In the genomic region with DNA sequence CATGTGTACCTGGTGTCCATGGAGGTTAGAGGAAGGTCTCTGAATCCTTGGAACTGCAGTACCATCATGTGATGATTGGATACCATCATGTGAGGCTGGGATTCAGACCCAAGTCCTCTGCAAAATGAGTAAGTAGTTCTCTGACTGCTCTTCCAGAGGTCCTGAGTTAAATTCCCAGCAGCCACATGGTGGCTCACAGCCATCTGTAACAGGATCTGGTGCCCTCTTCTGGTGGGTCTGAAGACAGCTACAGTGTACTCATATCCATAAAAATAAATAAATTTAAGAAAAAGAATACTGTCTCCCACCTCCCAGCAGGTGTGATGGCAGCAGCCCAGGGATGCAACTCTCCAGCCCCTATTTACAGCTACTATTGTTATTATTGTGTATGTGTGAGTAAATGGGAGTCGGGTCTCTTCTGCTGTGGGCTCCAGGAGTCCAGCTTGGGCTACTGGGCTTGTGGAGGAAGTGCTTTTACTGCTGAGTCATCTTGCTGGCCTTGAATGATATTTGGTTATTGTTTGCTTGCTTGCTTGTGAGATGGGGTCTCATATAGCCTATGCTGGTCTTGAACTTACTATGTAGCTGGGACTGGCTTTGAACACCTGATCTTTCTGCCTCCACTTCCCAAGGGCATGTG, we compare ENCODE assay signal across 18 mouse cellular contexts. TPM values are rescaled to one million over a fixed set of nuclear protein-coding genes. Genes with fewer than 3 reads are reported as not detected.
DNase-seq lines count a peak whose midpoint lies in the region; ATAC-seq and TF ChIP-seq lines count a peak whose summit lies in the region.
"Had no signal": no experiment of that assay in that cellular context is flagged by ENCODE, and none has a peak within 500 bp of the region (broad histone marks: within the 10 kb centered on the region; RNA-seq: fewer than 3 reads in every experiment).

No protein-coding gene starts in this region.

- H3K9ac ChIP-seq in ES-E14 (ENCODE audit: insufficient read depth, low read depth, low read length, poor library complexity, severe bottlenecking) = no peak overlapping the region
- no peak overlapping the region for H3K9ac ChIP-seq in stomach, postnatal 0 days (ENCODE audit: low read length)
- H3K9ac ChIP-seq in forebrain, embryonic 11.5 days (ENCODE audit: low read length) = no peak overlapping the region
- H3K9ac ChIP-seq: hindbrain, embryonic 12.5 days; limb, embryonic 13.5 days; neural tube, embryonic 13.5 days had no signal

- no peak overlapping the region for H3K4me3 ChIP-seq in ES-E14 (ENCODE audit: insufficient read depth in 1 of 2, low read depth in 1 of 2, low read length in 2 of 2, poor library complexity in 1 of 2, severe bottlenecking in 1 of 2)
- no peak overlapping the region for H3K4me3 ChIP-seq in stomach, postnatal 0 days (ENCODE audit: low read depth, low read length)
- H3K4me3 ChIP-seq in forebrain, embryonic 11.5 days (ENCODE audit: low read depth, low read length) = no peak overlapping the region
- H3K4me3 ChIP-seq: hindbrain, embryonic 12.5 days; limb, embryonic 13.5 days; midbrain, embryonic 10.5 days; neural tube, embryonic 13.5 days had no signal

- TF ChIP-seq CTCF in stomach, postnatal 0 days (IDR thresholded peaks at IDR 0.05; ENCODE audit: low read depth) = peak; percentile 26; the same call in 1 of the 2 replicates

- H3K4me1 ChIP-seq in ES-E14 (ENCODE audit: control insufficient read depth in 2 of 2, insufficient read depth in 2 of 2, low read length in 2 of 2, poor library complexity in 1 of 2) = peaks cover 5 to 19% of the 10 kb centered on the region in 2 experiments; a peak in 2 of 4 replicates
- no peaks in the 10 kb centered on the region for H3K4me1 ChIP-seq in stomach, postnatal 0 days (replicated peaks; ENCODE audit: control insufficient read depth, insufficient read depth)
- no peaks in the 10 kb centered on the region for H3K4me1 ChIP-seq in forebrain, embryonic 11.5 days (replicated peaks; ENCODE audit: control insufficient read depth, insufficient read depth, low read length)
- H3K4me1 ChIP-seq: hindbrain, embryonic 12.5 days; limb, embryonic 13.5 days; midbrain, embryonic 10.5 days; neural tube, embryonic 13.5 days had no signal

- H3K9me3 ChIP-seq in ES-E14 (ENCODE audit: control insufficient read depth, insufficient read depth, low read depth, low read length) = no peaks in the 10 kb centered on the region
- H3K9me3 ChIP-seq in stomach, postnatal 0 days (ENCODE audit: control insufficient read depth, low read length) = no peaks in the 10 kb centered on the region
- H3K9me3 ChIP-seq in forebrain, embryonic 11.5 days (ENCODE audit: control insufficient read depth, low read length) = no peaks in the 10 kb centered on the region
- H3K9me3 ChIP-seq: G1E; hindbrain, embryonic 12.5 days; limb, embryonic 13.5 days; midbrain, embryonic 10.5 days; neural tube, embryonic 13.5 days had no signal

- in situ Hi-C loops in ES-E14 (cut with MboI; ENCODE audit: low sequenced_read_pairs in 2 of 2, unreplicated experiment in 2 of 2) = no loop called here

- ATAC-seq in granulocyte monocyte progenitor cell, adult 5-6 weeks (replicated peaks; ENCODE audit: poor library complexity, severe bottlenecking) = peak; percentile 44
- ATAC-seq in stomach, postnatal 0 days (ENCODE audit: low FRiP score, low TSS enrichment) = no peak
- no peak for ATAC-seq in forebrain, embryonic 11.5 days (replicated peaks; ENCODE audit: low FRiP score)
- ATAC-seq: intestine, embryonic 16.5 days had no signal

- whole genome bisulfite sequencing in stomach, postnatal 0 days = 91% methylated on average over 1 of the region's 1 CpGs
- whole genome bisulfite sequencing in forebrain, embryonic 11.5 days = 89% methylated on average over 1 of the region's 1 CpGs

- DNase-seq in thymus, postnatal 14 days = peak; percentile 9
- no peak for DNase-seq in thymus, postnatal 0 days (ENCODE audit: low spot score)
- no peak for DNase-seq in ES-E14 (ENCODE audit: low read depth, low spot score)
- DNase-seq in stomach, postnatal 0 days (ENCODE audit: low spot score) = no peak
- DNase-seq in forebrain, embryonic 11.5 days (ENCODE audit: low spot score) = no peak
- DNase-seq in frontal cortex, postnatal 10 days (ENCODE audit: low spot score in 2 of 2) = no peak
- DNase-seq: adrenal gland, adult 8-10 months; cerebellum, adult 11-12 months; gastrocnemius, postnatal 14 days; lung, adult 18-20 months; right cerebral cortex, postnatal 14 days had no signal

- no peaks in the 10 kb centered on the region for H3K36me3 ChIP-seq in ES-E14 (ENCODE audit: control insufficient read depth, insufficient read depth, low read length, poor library complexity, severe bottlenecking)
- no peaks in the 10 kb centered on the region for H3K36me3 ChIP-seq in stomach, postnatal 0 days (ENCODE audit: control insufficient read depth, insufficient read depth, low read length)
- no peaks in the 10 kb centered on the region for H3K36me3 ChIP-seq in forebrain, embryonic 11.5 days (ENCODE audit: control insufficient read depth, insufficient read depth, low read length)
- H3K36me3 ChIP-seq: G1E; hindbrain, embryonic 12.5 days; limb, embryonic 13.5 days; midbrain, embryonic 10.5 days; neural tube, embryonic 13.5 days had no signal

- H3K4me2 ChIP-seq in stomach, postnatal 0 days (replicated peaks; ENCODE audit: low read depth) = no peak overlapping the region
- H3K4me2 ChIP-seq in forebrain, embryonic 11.5 days (ENCODE audit: low read depth, low read length, severe bottlenecking) = no peak overlapping the region
- H3K4me2 ChIP-seq: hindbrain, embryonic 12.5 days; limb, embryonic 13.5 days; neural tube, embryonic 13.5 days had no signal

- TF ChIP-seq EP300 in stomach, postnatal 0 days (optimal IDR thresholded peaks at IDR 0.05) = no peak

- no peak overlapping the region for H3K27ac ChIP-seq in ES-E14 (ENCODE audit: insufficient read depth, low read depth, low read length, poor library complexity, severe bottlenecking)
- no peak overlapping the region for H3K27ac ChIP-seq in stomach, postnatal 0 days (replicated peaks)
- no peak overlapping the region for H3K27ac ChIP-seq in forebrain, embryonic 11.5 days (ENCODE audit: low read depth, low read length)
- H3K27ac ChIP-seq: hindbrain, embryonic 12.5 days; limb, embryonic 13.5 days; midbrain, embryonic 10.5 days; neural tube, embryonic 13.5 days had no signal

- H3K27me3 ChIP-seq in stomach, postnatal 0 days (ENCODE audit: control insufficient read depth, insufficient read depth, low read length) = no peaks in the 10 kb centered on the region
- H3K27me3 ChIP-seq in forebrain, embryonic 11.5 days (ENCODE audit: control insufficient read depth, insufficient read depth, low read length) = no peaks in the 10 kb centered on the region
- H3K27me3 ChIP-seq: hindbrain, embryonic 12.5 days; limb, embryonic 13.5 days; neural tube, embryonic 13.5 days had no signal

TF ChIP-seq in ES-E14, 5 proteins besides CTCF, POLR2A, EP300 and RAD21:
- TF ChIP-seq MAFK (IDR thresholded peaks at IDR 0.05; ENCODE audit: insufficient read depth, low read depth, low read length) (0 out of 2 replicates have a peak, but pooled peaks have one; percentile 37), CHD2 (IDR thresholded peaks at IDR 0.05; ENCODE audit: low read depth, low read length) (no peak)

RNA-seq across cellular contexts. Expression of a gene that starts 13.5 kb away (rescaled TPM):
- polyA plus RNA-seq in thymus, postnatal 0 days (2015; fragmentation: Nextera tagmentation; extraction: Ambion mirVana) = 42.1 and 52.5 TPM in 2 replicates
- total RNA-seq in ES-E14 (2012; rRNA removed) = 53.9 and 58.5 TPM in 2 replicates
- total RNA-seq in granulocyte monocyte progenitor cell, adult 5-6 weeks (2014; fragmentation: Nextera tagmentation) = 101 and 106 TPM in 2 replicates
- 88.4 and 119 TPM in 2 replicates for total RNA-seq in granulocyte monocyte progenitor cell, adult 5-6 weeks (2017)
- 53.5 and 62.0 TPM in 2 replicates for polyA plus RNA-seq in stomach, postnatal 0 days (2015; fragmentation: Nextera tagmentation; extraction: Ambion mirVana)
- 67.7 and 69.2 TPM in 2 replicates for polyA plus RNA-seq in forebrain, embryonic 11.5 days (2014; fragmentation: Nextera tagmentation; extraction: Ambion mirVana)
